Mouse (Mus musculus) CH12.LX (cell line): ENCODE data around the gene Madd. TPM values are rescaled to one million over a fixed set of nuclear protein-coding genes. Genes with fewer than 3 reads are reported as not detected.

Experiments
- DNase-seq: peaks from one replicate; pipeline ENCODE4 v3.0.0-alpha.2; 2013; ENCODE audit errors: extremely low read depth
- H3K27ac ChIP-seq: 2 replicates; pipeline ENCODE4 v1.5.1; 2012; ENCODE audit warnings: low read depth, mild to moderate bottlenecking, control low read depth, moderate library complexity; ENCODE audit not compliant: insufficient read depth
- H3K27me3 ChIP-seq: replicated peaks from 2 replicates; pipeline ENCODE3; 2012; ENCODE audit warnings: inconsistent platforms
- H3K36me3 ChIP-seq, 2 experiments: replicated peaks in 1 of 2; 2 replicates each; pipeline versions ENCODE3 to v1.6.1; 2012; ENCODE audit warnings: inconsistent platforms in 1 of 2, low read length in 1 of 2, mild to moderate bottlenecking in 1 of 2, mixed read lengths in 1 of 2, moderate library complexity in 1 of 2; ENCODE audit not compliant: control insufficient read depth in 1 of 2, insufficient read depth in 1 of 2
- H3K4me1 ChIP-seq, 2 experiments: 2 replicates each; pipeline ENCODE4 v1.6.1; 2012; ENCODE audit warnings: inconsistent platforms in 1 of 2, moderate library complexity in 1 of 2; ENCODE audit not compliant: insufficient read depth in 2 of 2, control insufficient read depth in 1 of 2
- H3K4me2 ChIP-seq: 2 replicates; pipeline ENCODE4 v1.6.1; 2012; ENCODE audit warnings: low read depth, mild to moderate bottlenecking, control low read depth; ENCODE audit not compliant: poor library complexity, insufficient read depth, severe bottlenecking
- H3K4me3 ChIP-seq, 3 experiments: fragments of 150-350 bp in 1 of 3; sonication (generic) in 1 of 3; replicated peaks in 1 of 3; 2 replicates each; pipeline versions ENCODE3 to v1.5.1; 2011 to 2012; ENCODE audit warnings: low read depth in 2 of 3, low read length in 2 of 3, mild to moderate bottlenecking in 2 of 3, moderate library complexity in 2 of 3, control low read depth in 1 of 3, improper control_type of control experiment in 1 of 3, inconsistent platforms in 1 of 3, mixed read lengths in 1 of 3; ENCODE audit not compliant: poor library complexity in 1 of 3
- H3K79me2 ChIP-seq: replicated peaks from 2 replicates; pipeline ENCODE4 v1.6.1; 2012; ENCODE audit warnings: mild to moderate bottlenecking, moderate library complexity; ENCODE audit not compliant: control insufficient read depth, poor library complexity, insufficient read depth, severe bottlenecking; ENCODE audit errors: extremely low read depth
- H3K9ac ChIP-seq: 2 replicates; pipeline ENCODE4 v1.6.1; 2012; ENCODE audit warnings: low read depth, mild to moderate bottlenecking, control low read depth, moderate library complexity; ENCODE audit not compliant: insufficient read depth
- H3K9me3 ChIP-seq: replicated peaks from 2 replicates; pipeline ENCODE3; 2012; ENCODE audit warnings: low read length, inconsistent platforms, mixed read lengths
- CTCF ChIP-seq, 2 experiments: IDR thresholded peaks in 1 of 2; conservative IDR thresholded peaks in 1 of 2; 2 replicates each; pipeline ENCODE4 v1.5.1; 2011 to 2012; ENCODE audit warnings: low read depth in 2 of 2, low read length in 2 of 2, improper control_type of control experiment in 1 of 2, inconsistent platforms in 1 of 2, mild to moderate bottlenecking in 1 of 2, moderate library complexity in 1 of 2
- EP300 ChIP-seq: IDR thresholded peaks from 2 replicates; pipeline ENCODE4 v1.6.1; 2011; ENCODE audit warnings: low read length, improper control_type of control experiment
- ETS1 ChIP-seq: conservative IDR thresholded peaks from 2 replicates; pipeline ENCODE4 v1.6.1; 2012; ENCODE audit warnings: low read depth, mild to moderate bottlenecking, inconsistent platforms, low read length, improper control_type of control experiment, moderate library complexity
- IRF4 ChIP-seq: IDR thresholded peaks from 2 replicates; pipeline ENCODE4 v1.6.1; 2014; ENCODE audit warnings: low read depth, mild to moderate bottlenecking, inconsistent platforms, low read length, improper control_type of control experiment
- KAT2A ChIP-seq: IDR thresholded peaks from 2 replicates; pipeline ENCODE4 v1.6.1; 2012; ENCODE audit warnings: low read length, improper control_type of control experiment, inconsistent platforms; ENCODE audit not compliant: insufficient replicate concordance
- MAFK ChIP-seq: IDR thresholded peaks from 2 replicates; pipeline ENCODE4 v1.6.1; 2011; ENCODE audit warnings: low read length, improper control_type of control experiment; ENCODE audit not compliant: insufficient replicate concordance
- MEF2A ChIP-seq: IDR thresholded peaks from 2 replicates; pipeline ENCODE4 v1.6.1; 2014; ENCODE audit warnings: low read depth, mild to moderate bottlenecking, inconsistent platforms, low read length, improper control_type of control experiment, borderline replicate concordance
- MXI1 ChIP-seq: IDR thresholded peaks from 2 replicates; pipeline ENCODE4 v1.6.1; 2011; ENCODE audit warnings: mild to moderate bottlenecking, low read depth, low read length, improper control_type of control experiment
- PAX5 ChIP-seq: IDR thresholded peaks from 2 replicates; pipeline ENCODE4 v1.6.1; 2012; ENCODE audit warnings: low read length, inconsistent platforms, mixed read lengths
- POLR2A ChIP-seq: IDR thresholded peaks from 2 replicates; pipeline ENCODE4 v1.6.1; 2011; ENCODE audit warnings: low read depth, mild to moderate bottlenecking, improper control_type of control experiment, low read length
- POLR2AphosphoS2 ChIP-seq: IDR thresholded peaks from 2 replicates; pipeline ENCODE4 v1.6.1; 2011; ENCODE audit warnings: low read depth, low read length, improper control_type of control experiment
- RCOR1 ChIP-seq: conservative IDR thresholded peaks from 2 replicates; pipeline ENCODE4 v1.6.1; 2012; ENCODE audit warnings: low read depth, mild to moderate bottlenecking, inconsistent platforms, low read length, improper control_type of control experiment
- SIN3A ChIP-seq: IDR thresholded peaks from 2 replicates; pipeline ENCODE4 v1.6.1; 2012; ENCODE audit warnings: low read length, improper control_type of control experiment, inconsistent platforms
- SMC3 ChIP-seq: IDR thresholded peaks from 2 replicates; pipeline ENCODE4 v1.6.1; 2011; ENCODE audit warnings: low read depth, low read length, improper control_type of control experiment
- TBP ChIP-seq: conservative IDR thresholded peaks from 2 replicates; pipeline ENCODE4 v1.6.1; 2011; ENCODE audit warnings: low read depth, low read length, improper control_type of control experiment
- UBTF ChIP-seq: IDR thresholded peaks from 2 replicates; pipeline ENCODE4 v1.6.1; 2012; ENCODE audit warnings: low read depth, mild to moderate bottlenecking, inconsistent platforms, low read length, improper control_type of control experiment, moderate library complexity
- ZC3H11A ChIP-seq: IDR thresholded peaks from 2 replicates; pipeline ENCODE4 v1.6.1; 2012; ENCODE audit warnings: low read depth, mild to moderate bottlenecking, inconsistent platforms, low read length, improper control_type of control experiment
- ZMIZ1 ChIP-seq: IDR thresholded peaks from 2 replicates; pipeline ENCODE4 v1.6.1; 2012; ENCODE audit warnings: low read depth, mild to moderate bottlenecking, inconsistent platforms, low read length, improper control_type of control experiment
- dilution Hi-C: fragments of 300-500 bp; cut with MboI; formaldehyde crosslinking; loops from 2 replicates; pipeline ENCODE4 v1.14.3; 2020; ENCODE audit warnings: low sequenced_read_pairs; ENCODE audit not compliant: extremely low pct_unique_long_range_greater_than_20kb, extremely low pct_ligation_motif_present
- in situ Hi-C: fragments of 300-500 bp; cut with MboI; formaldehyde crosslinking; loops from 3 replicates; pipeline ENCODE4 v1.14.3; 2019; ENCODE audit warnings: low sequenced_read_pairs, low pct_ligation_motif_present, low pct_unique_long_range_greater_than_20kb, mixed read lengths
- polyA plus RNA-seq: library from polyadenylated mRNA; unstranded; fragments of >175 nt; gene quantifications from 2 replicates; pipeline ENCODE4 v1.2.1, GENCODE M21; 2012; ENCODE audit warnings: low read depth; ENCODE audit not compliant: insufficient read length
- total RNA-seq, 2 experiments: library from RNA; depleted of rRNA; stranded (reverse); fragments of 300-350 nt in 1 of 2; fragments of >200 nt in 1 of 2; gene quantifications; 2 replicates each; pipeline ENCODE4 v1.2.3; 2012 to 2014

Gene Madd
- total and polyA plus RNA-seq, 3 experiments: 4.8 to 15.6 (median 14.6) TPM

DNA sequence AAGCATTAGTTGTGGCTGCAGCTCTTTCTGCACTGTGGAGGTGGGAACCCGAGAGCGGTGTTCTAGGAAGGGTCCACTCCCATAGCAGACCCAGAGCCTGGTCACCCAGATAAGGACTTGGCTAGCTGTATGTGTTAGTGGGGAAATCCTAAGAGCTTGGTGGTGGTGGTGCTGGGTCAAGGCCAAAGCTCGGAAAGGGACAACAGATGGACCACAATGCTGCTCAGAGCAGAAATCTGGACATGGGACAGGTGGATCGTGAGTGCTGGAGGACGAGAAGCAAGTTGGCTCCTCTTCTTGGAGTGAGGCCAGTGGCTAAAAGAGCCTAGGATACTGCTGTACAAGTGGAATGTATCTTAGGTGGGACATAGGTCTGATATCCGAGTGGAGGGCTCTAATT is 64.1 kb downstream of the Madd start:
- TF ChIP-seq ETS1: no peak
- no peak for TF ChIP-seq KAT2A
- no peak for TF ChIP-seq SIN3A
- TF ChIP-seq PAX5: no peak
- no peak for TF ChIP-seq POLR2A
- no peak for TF ChIP-seq SMC3
- TF ChIP-seq EP300: no peak
- no peak for TF ChIP-seq MXI1
- no peak for TF ChIP-seq IRF4
- TF ChIP-seq RCOR1: no peak
- no peak for TF ChIP-seq ZC3H11A
- no peak for TF ChIP-seq CTCF (conservative IDR thresholded peaks at IDR 0.05 in 1 of 2, IDR thresholded peaks at IDR 0.05 in 1 of 2; ENCODE audit: low read depth in 2 of 2, low read length in 2 of 2)
- no peak for TF ChIP-seq MAFK
- no peak for TF ChIP-seq TBP
- TF ChIP-seq ZMIZ1: no peak

DNA sequence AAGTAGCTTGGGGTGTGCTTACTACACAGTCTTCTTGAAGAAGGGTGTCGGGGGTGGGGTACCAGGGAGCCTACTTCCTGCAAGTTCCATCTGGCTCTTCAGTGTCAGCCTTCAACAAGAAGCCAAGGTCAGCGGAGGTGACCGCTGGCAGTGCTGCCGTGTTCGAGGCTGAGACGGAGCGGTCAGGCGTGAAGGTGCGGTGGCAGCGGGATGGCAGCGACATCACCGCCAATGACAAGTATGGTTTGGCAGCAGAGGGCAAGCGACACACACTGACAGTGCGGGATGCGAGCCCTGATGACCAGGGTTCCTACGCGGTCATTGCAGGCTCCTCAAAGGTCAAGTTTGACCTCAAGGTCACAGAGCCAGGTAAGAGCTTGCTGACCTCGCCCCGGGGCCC is 64.6 kb downstream of the Madd start:
- in situ Hi-C loops (no loop called here), dilution Hi-C loops (no loop called here)
- H3K9ac ChIP-seq: no peak overlapping the region
- no peak for DNase-seq
- no peaks in the 10 kb centered on the region for H3K27me3 ChIP-seq
- H3K4me1 ChIP-seq: peaks cover 0 to 3% of the 10 kb centered on the region in 2 experiments; a peak in 1 of 4 replicates
- TF ChIP-seq POLR2AphosphoS2: no peak
- no peak for TF ChIP-seq KAT2A
- TF ChIP-seq UBTF: no peak
- TF ChIP-seq ZMIZ1: no peak
- no peak for TF ChIP-seq MEF2A
- H3K36me3 ChIP-seq: peaks cover 25 to 49% of the 10 kb centered on the region in 2 experiments
- H3K9me3 ChIP-seq: no peaks in the 10 kb centered on the region
- H3K27ac ChIP-seq: no peak overlapping the region
- no peak overlapping the region for H3K4me2 ChIP-seq
- no peaks in the 10 kb centered on the region for H3K79me2 ChIP-seq
- H3K4me3 ChIP-seq: peak overlapping the region in 1 of 3 experiments; percentile 9

More for the DNA sequence above, 64.1 kb downstream of the Madd start:
- in situ Hi-C loops (no loop called here), dilution Hi-C loops (no loop called here)
- Histone ChIP-seq H3K27ac (no peak overlapping the region), H3K9ac (no peak overlapping the region), H3K36me3 (peaks cover 20 to 48% of the 10 kb centered on the region in 2 experiments), H3K27me3 (no peaks in the 10 kb centered on the region), H3K9me3 (no peaks in the 10 kb centered on the region), H3K4me2 (no peak overlapping the region), H3K4me3 (no peak overlapping the region), H3K79me2 (no peaks in the 10 kb centered on the region), H3K4me1 (peaks cover 0 to 3% of the 10 kb centered on the region in 2 experiments; a peak in 1 of 4 replicates)
- no peak for DNase-seq
